8 mouse cellular contexts compared by ENCODE assay signal in the genomic region with DNA sequence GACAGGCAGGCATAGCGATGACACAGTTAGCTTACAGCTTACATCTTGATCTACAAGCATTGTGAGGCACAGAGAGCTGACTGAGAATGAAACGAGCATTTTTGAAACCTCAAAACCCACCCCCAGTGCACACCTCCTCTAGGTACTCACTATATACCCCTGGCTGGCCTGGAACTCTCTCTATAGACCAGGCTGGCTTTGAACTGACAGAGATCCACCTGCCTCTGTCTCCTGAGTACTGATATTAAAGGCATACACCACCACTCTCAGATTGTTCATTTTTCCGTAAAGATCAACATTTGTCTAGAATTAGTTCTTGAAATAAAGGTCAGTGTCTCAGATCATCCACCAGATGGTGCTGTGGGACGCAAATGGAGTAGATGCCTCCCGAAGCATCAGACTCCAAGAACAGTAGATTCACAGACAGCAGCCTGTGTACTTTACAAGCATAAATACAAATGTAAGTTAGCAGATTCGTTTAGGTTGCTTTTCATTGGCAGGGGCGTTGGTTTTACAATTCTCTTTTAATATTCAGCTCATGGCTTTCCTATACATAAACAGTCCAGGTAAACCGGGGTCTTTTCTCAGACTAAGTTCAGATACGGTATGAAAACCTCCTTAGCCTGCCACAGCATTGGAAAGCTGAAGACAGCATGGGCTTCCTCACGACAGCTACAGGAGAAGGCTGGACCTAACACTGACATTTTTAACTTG. TPM values are rescaled to one million over a fixed set of nuclear protein-coding genes. Genes with fewer than 3 reads are reported as not detected.
DNase-seq lines count a peak whose midpoint lies in the region.

No protein-coding gene starts in this region.

- peaks cover 8% of the 10 kb centered on the region for H3K4me1 ChIP-seq in midbrain, embryonic 10.5 days

- WGBS in midbrain, embryonic 10.5 days, result 20% methylated on average over 10 of the region's 10 CpGs

- peaks cover 10% of the 10 kb centered on the region for H3K27me3 ChIP-seq in midbrain, embryonic 10.5 days (ENCODE audit: low read depth, poor library complexity, severe bottlenecking)

- peak overlapping the region; percentile 33 for H3K4me3 ChIP-seq in midbrain, embryonic 10.5 days

- H3K9me3 ChIP-seq in midbrain, embryonic 10.5 days (replicated peaks), result no peaks in the 10 kb centered on the region

- DNase-seq in ovary, adult 18-20 months (ENCODE audit: low spot score), result peak; percentile 48
- DNase-seq in ovary, postnatal 10 days (ENCODE audit: low spot score), result no peak
- peak; percentile 85 to 89 for DNase-seq in cerebellum, postnatal 14 days
- peak; percentile 51 to 69 for DNase-seq in frontal cortex, postnatal 36 days (ENCODE audit: low spot score in 2 of 2)
- DNase-seq in induced T-regulatory cell, adult 2 months (ENCODE audit: low read depth), result peak; percentile 88
- DNase-seq in left cerebral cortex, postnatal 4 days, result peak; percentile 66
- peak; percentile 60 for DNase-seq in midbrain, embryonic 10.5 days (ENCODE audit: low spot score)
- DNase-seq in spleen, postnatal 10 days (ENCODE audit: low spot score in 2 of 2), result peak; percentile 56 to 82

- no peak overlapping the region for H3K27ac ChIP-seq in midbrain, embryonic 10.5 days (replicated peaks)

- intact Hi-C loops in left cerebral cortex, postnatal 4 days (cut with DNase I), result loop anchor here (5.0 kb wide), 1 partner anchor 72 kb away; no protein-coding TSS in a partner anchor

- no peaks in the 10 kb centered on the region for H3K36me3 ChIP-seq in midbrain, embryonic 10.5 days

RNA-seq across cellular contexts. Expression of gene Eid1, which starts 12.9 kb away (rescaled TPM):
- 100 to 1,000 TPM; 522 to 568 TPM for total RNA-seq in left cerebral cortex, postnatal 4 days (2021)
- 125 and 148 TPM in 2 replicates for polyA plus RNA-seq in midbrain, embryonic 10.5 days (2016; fragmentation: Nextera tagmentation; extraction: Ambion mirVana)

RNA-seq across cellular contexts. Expression of gene Cep152, which starts 35.1 kb away (rescaled TPM):
- 1 to 10 TPM; 2.6 to 3.6 TPM for total RNA-seq in left cerebral cortex, postnatal 4 days (2021)
- polyA plus RNA-seq in midbrain, embryonic 10.5 days (2016; fragmentation: Nextera tagmentation; extraction: Ambion mirVana), result 9.8 and 10.2 TPM in 2 replicates
